Mouse (Mus musculus) midbrain, embryonic 14.5 days (tissue): ENCODE results near the gene Myt1l. TPM values are rescaled to one million over a fixed set of nuclear protein-coding genes. Genes with fewer than 3 reads are reported as not detected.

Experiments used
- ATAC-seq: fragments of 200-750 bp; cut with Nextera tagmentation; 2 replicates; pipeline ENCODE4 v1.8.0; 2017; ENCODE audit warnings: moderate number of reproducible peaks, moderate library complexity; ENCODE audit not compliant: low FRiP score, low TSS enrichment
- DNase-seq: peaks from one replicate; pipeline ENCODE4 v3.0.0-alpha.2; 2015
- H3K27ac ChIP-seq: fragments of 300-500 bp; sonication (generic); replicated peaks from 2 replicates; pipeline ENCODE4 v1.5.1; 2014; ENCODE audit warnings: mild to moderate bottlenecking, low read depth, low read length, moderate library complexity
- H3K27me3 ChIP-seq: fragments of 300-500 bp; sonication (generic); 2 replicates; pipeline ENCODE4 v1.6.1; 2014; ENCODE audit warnings: low read length, control low read depth, mixed read lengths; ENCODE audit not compliant: control insufficient read depth, insufficient read depth
- H3K36me3 ChIP-seq: fragments of 300-500 bp; sonication (generic); 2 replicates; pipeline ENCODE4 v1.6.1; 2014; ENCODE audit warnings: low read length, control low read depth; ENCODE audit not compliant: control insufficient read depth, insufficient read depth
- H3K4me1 ChIP-seq: fragments of 300-500 bp; sonication (generic); 2 replicates; pipeline ENCODE4 v1.6.1; 2014; ENCODE audit warnings: mild to moderate bottlenecking, antibody characterized with exemption, low read length, control low read depth; ENCODE audit not compliant: control insufficient read depth, insufficient read depth
- H3K4me2 ChIP-seq: fragments of 300-500 bp; sonication (generic); 2 replicates; pipeline ENCODE4 v1.6.1; 2014; ENCODE audit warnings: mild to moderate bottlenecking, low read length, moderate library complexity
- H3K4me3 ChIP-seq: fragments of 300-500 bp; sonication (generic); replicated peaks from 2 replicates; pipeline ENCODE4 v1.5.1; 2014; ENCODE audit warnings: low read depth, low read length
- H3K9ac ChIP-seq: fragments of 300-500 bp; sonication (generic); replicated peaks from 2 replicates; pipeline ENCODE4 v1.6.1; 2014; ENCODE audit warnings: mild to moderate bottlenecking, low read length, moderate library complexity
- H3K9me3 ChIP-seq: fragments of 300-500 bp; sonication (generic); 2 replicates; pipeline ENCODE4 v1.6.1; 2016; ENCODE audit warnings: low read length, control low read depth, mixed read lengths; ENCODE audit not compliant: control insufficient read depth
- WGBS: fragments of 180-500 bp; shearing (Covaris S2); extraction: QIAGEN DNeasy Blood & Tissue Kit; methylation state at CpG from one replicate; pipeline ENCODE4 v1.1.7; 2014; 5-methylcytosine and 5-hydroxymethylcytosine counted together
- polyA plus RNA-seq: library from polyadenylated mRNA; unstranded; fragments of >200 nt; fragmentation: Nextera tagmentation; extraction: Ambion mirVana; gene quantifications from 2 replicates; pipeline ENCODE4 v1.2.1, GENCODE M21; 2014

Gene Myt1l
- polyA plus RNA-seq, 1 experiment from 2014 or later, result 250 TPM

- DNase-seq, result no peak
- H3K4me3 ChIP-seq, result no peak overlapping the region
- no peaks in the 10 kb centered on the region for H3K27me3 ChIP-seq
- no peak overlapping the region for H3K27ac ChIP-seq
- H3K36me3 ChIP-seq, result no peaks in the 10 kb centered on the region; the same call in 1 of the 2 replicates
- ATAC-seq, result no peak
- 89% methylated on average over 5 of the region's 5 CpGs for WGBS
- H3K4me2 ChIP-seq, result no peak overlapping the region
- H3K9me3 ChIP-seq, result no peaks in the 10 kb centered on the region
- peaks cover 17% of the 10 kb centered on the region for H3K4me1 ChIP-seq
- H3K9ac ChIP-seq, result no peak overlapping the region
Measured at GRCm38 (mm10) chr12:29951485-29951884, 423.3 kb downstream of the Myt1l start.

DNA sequence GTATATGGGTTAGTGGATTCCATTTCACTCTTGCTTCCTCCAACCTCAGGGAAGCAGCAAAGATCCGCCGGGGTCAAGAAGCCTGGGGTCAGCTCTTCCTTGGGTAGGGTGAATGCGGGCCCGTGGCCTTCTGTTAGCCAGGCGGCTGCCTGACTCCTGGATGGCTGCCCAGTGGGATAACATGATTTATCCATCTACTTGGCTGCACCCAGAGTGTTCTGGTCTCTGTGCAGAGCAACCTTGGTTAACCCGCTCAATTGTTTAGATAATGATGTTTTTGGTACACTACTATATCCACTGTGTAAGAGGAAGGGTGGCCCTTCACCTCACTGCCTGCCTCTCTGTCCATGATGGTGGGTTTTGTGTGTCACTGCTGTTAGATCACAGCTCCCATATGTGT lies 423.9 kb downstream of the Myt1l start:
- Histone ChIP-seq H3K9ac (no peak overlapping the region), H3K27me3 (no peaks in the 10 kb centered on the region), H3K27ac (no peak overlapping the region), H3K4me2 (no peak overlapping the region), H3K4me1 (peaks cover 17% of the 10 kb centered on the region), H3K4me3 (no peak overlapping the region), H3K9me3 (no peaks in the 10 kb centered on the region), H3K36me3 (no peaks in the 10 kb centered on the region; the same call in 1 of the 2 replicates)
- no peak for DNase-seq
- ATAC-seq, result no peak
- 92% methylated on average over 6 of the region's 6 CpGs for WGBS

DNA sequence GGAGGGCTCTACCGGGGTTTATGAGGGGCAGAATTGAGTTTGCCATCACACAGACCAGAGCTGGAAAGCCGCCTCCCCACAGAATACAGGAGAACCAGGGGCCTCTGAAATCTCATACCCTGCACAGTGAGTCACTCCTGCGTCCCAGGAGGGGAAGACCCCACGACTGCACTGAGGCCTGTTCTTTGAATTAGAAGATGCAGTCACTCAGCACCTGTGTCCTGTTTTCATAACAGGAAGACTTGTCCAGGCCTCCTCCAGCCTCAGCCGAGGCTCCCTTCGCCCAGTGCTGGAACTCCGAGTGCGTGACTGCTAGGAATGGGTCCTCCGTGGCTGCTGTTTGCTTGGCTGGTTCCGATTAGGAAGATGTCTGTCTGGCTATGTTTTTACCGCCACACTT lies 425.8 kb downstream of the Myt1l start:
- Histone ChIP-seq H3K9ac (no peak overlapping the region; the same call in 1 of the 2 replicates), H3K27me3 (no peaks in the 10 kb centered on the region), H3K4me3 (no peak overlapping the region), H3K4me2 (no peak overlapping the region), H3K9me3 (no peaks in the 10 kb centered on the region), H3K4me1 (peaks cover 17% of the 10 kb centered on the region), H3K27ac (peak overlapping the region; percentile 63), H3K36me3 (no peaks in the 10 kb centered on the region; the same call in 1 of the 2 replicates)
- 67% methylated on average over 11 of the region's 11 CpGs for WGBS
- DNase-seq, result peak; percentile 25
- no peak for ATAC-seq

DNA sequence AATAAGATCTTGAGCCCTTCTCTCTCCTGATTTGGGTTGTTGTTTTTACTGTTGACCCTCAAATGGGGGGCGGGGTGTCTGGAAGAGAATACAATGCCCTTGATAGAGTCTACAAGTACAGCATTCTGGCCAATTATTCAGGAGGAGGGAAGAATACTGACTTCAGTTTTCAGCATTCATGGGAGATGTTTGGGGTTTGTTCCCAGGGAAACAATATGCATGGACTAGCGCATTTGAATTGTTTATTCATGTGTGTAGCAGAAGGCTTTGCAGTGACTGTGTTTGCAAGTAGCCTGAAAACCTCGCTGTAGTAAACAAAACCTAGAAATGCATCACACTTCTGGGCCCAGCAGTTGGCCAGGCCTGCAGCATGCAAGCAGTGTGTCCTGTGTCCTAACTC lies 426.3 kb downstream of the Myt1l start:
- no peak overlapping the region for H3K4me2 ChIP-seq
- whole genome bisulfite sequencing, result 53% methylated on average over 3 of the region's 3 CpGs
- no peak overlapping the region for H3K9ac ChIP-seq
- ATAC-seq (no peak), DNase-seq (peak; percentile 25)
- H3K4me1 ChIP-seq, result peaks cover 17% of the 10 kb centered on the region
- no peak overlapping the region for H3K4me3 ChIP-seq
- H3K9me3 ChIP-seq, result no peaks in the 10 kb centered on the region
- H3K36me3 ChIP-seq, result no peaks in the 10 kb centered on the region; the same call in 1 of the 2 replicates
- H3K27me3 ChIP-seq, result no peaks in the 10 kb centered on the region
- peak overlapping the region; percentile 63 for H3K27ac ChIP-seq

DNA sequence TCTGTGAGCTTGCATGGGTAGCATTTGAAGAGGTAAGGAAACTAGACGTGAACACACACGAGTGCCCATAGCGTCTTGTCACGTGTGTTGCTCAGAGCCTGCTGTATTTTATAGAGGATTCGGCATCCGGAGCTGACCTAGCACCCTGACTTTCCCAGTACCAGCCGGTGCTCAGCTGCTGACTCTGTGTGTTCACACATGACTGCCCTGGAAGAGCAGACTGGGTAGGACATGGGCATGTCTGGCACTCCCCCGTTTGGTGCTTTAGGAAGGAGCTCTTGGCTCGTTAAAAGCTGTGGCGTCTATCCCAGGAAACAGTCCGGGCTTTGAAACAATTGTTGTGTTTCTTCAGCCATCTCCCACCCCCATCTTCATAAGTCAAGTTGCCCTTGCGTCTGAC lies 428.8 kb downstream of the Myt1l start:
- Histone ChIP-seq H3K9me3 (no peaks in the 10 kb centered on the region), H3K27ac (no peak overlapping the region), H3K4me2 (no peak overlapping the region), H3K27me3 (no peaks in the 10 kb centered on the region), H3K4me1 (peaks cover 16% of the 10 kb centered on the region), H3K4me3 (no peak overlapping the region), H3K9ac (no peak overlapping the region), H3K36me3 (no peaks in the 10 kb centered on the region)
- ATAC-seq (no peak; the same call in 1 of the 2 replicates), DNase-seq (no peak)
- WGBS, result 86% methylated on average over 12 of the region's 12 CpGs

DNA sequence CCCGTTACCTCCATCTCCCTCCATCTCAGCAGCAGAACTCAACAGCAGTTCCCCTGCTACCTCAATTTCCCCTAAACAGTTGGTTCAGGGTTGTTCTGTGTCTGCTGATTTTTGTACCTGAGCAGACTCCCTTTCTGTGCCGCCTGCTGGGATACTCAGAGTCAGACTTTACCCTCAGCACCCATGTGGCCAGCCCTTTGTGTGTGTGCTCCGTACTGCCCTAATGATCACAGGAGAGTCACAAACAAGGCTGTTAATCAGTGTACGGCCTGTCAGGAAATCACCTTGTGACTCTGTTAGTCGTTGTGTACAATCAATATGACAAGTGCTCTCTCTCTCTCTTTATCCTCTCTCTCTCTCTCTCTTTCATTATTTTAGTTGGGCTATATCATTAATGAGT lies 430.5 kb downstream of the Myt1l start:
- Histone ChIP-seq H3K27ac (no peak overlapping the region), H3K9ac (no peak overlapping the region), H3K36me3 (no peaks in the 10 kb centered on the region), H3K27me3 (no peaks in the 10 kb centered on the region), H3K9me3 (no peaks in the 10 kb centered on the region), H3K4me1 (peaks cover 15% of the 10 kb centered on the region), H3K4me2 (no peak overlapping the region), H3K4me3 (no peak overlapping the region)
- DNase-seq, result no peak
- ATAC-seq, result no peak
- 83% methylated on average over 5 of the region's 5 CpGs for WGBS

GRCm38 (mm10) chr12:29961041-29961440 lies 432.9 kb downstream of the Myt1l start:
- 89% methylated on average over 1 of the region's 1 CpGs for WGBS
- Histone ChIP-seq H3K36me3 (no peaks in the 10 kb centered on the region), H3K9me3 (no peaks in the 10 kb centered on the region), H3K4me3 (no peak overlapping the region), H3K27me3 (no peaks in the 10 kb centered on the region), H3K9ac (no peak overlapping the region), H3K4me1 (0 out of 2 replicates have a peak, but pooled peaks cover 4% of the 10 kb centered on the region), H3K4me2 (no peak overlapping the region), H3K27ac (no peak overlapping the region; the same call in 1 of the 2 replicates)
- no peak for DNase-seq
- ATAC-seq, result no peak

DNA sequence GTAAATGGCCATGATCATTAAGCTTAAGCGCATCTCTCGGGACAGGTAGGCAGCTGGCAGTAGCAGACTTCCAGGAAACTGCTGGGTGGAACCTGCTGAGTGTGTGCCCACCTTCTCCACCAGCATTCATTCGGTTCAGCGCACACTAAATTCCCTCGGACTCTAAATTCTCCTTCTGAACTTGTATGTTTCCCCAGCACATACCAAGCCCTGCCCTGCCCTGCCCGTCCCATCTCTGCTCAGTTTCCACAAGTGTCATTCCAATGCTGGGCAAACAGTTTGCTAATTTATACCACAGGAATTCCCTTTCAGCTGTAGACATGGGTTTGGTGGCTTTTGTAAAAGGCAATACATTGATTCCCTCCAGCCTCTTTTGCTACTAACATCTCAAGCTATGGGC lies 436.8 kb downstream of the Myt1l start:
- Histone ChIP-seq H3K4me1 (0 out of 2 replicates have a peak, but pooled peaks cover 4% of the 10 kb centered on the region), H3K9ac (no peak overlapping the region), H3K4me2 (no peak overlapping the region), H3K27ac (no peak overlapping the region), H3K36me3 (no peaks in the 10 kb centered on the region), H3K9me3 (no peaks in the 10 kb centered on the region), H3K4me3 (no peak overlapping the region), H3K27me3 (no peaks in the 10 kb centered on the region)
- DNase-seq (no peak), ATAC-seq (no peak)
- WGBS, result 91% methylated on average over 6 of the region's 6 CpGs

DNA sequence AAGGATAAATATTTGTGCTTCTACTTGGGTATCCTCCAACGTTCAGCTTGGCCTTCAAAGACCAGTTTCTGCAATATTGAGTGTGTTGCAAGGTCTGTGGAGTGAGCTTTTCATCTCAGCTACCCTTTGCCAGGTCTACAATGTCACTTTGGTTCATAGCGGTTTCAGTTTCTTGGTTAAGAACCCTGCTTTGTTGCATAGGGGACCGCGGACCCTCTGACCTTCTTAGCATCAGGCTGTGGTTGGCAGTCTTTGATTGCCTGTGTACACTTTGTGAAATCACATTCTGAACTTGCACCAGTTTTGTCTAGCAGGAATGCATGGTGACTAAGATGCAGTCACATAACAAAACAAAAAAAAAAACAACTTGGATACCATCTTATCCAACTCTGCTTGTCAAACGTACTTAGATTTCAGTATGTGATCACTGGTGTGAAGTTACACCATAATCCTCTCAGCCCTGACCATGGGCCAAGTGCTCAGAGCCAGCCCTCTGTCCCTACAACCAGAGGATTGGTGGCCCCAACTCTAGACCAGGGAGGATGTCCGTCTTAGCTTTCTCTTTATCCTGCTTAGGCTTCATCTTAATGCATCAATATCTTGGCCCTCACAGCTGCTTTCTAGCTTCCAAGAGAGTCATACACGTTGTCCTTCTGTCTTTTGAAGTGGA lies 443.7 kb downstream of the Myt1l start:
- H3K27me3 ChIP-seq, result no peaks in the 10 kb centered on the region
- H3K9me3 ChIP-seq, result no peaks in the 10 kb centered on the region
- no peak overlapping the region for H3K9ac ChIP-seq
- H3K4me2 ChIP-seq, result no peak overlapping the region
- H3K4me3 ChIP-seq, result no peak overlapping the region
- WGBS, result 88% methylated on average over 7 of the region's 7 CpGs
- H3K4me1 ChIP-seq, result no peaks in the 10 kb centered on the region
- no peak overlapping the region for H3K27ac ChIP-seq
- peaks cover 30% of the 10 kb centered on the region for H3K36me3 ChIP-seq
- DNase-seq (no peak), ATAC-seq (no peak)
